Mouse (Mus musculus): ENCODE measurements around the gene Mapkap1.

GRCm38 (mm10) chr2:34537356-34537755 lies 130.8 kb downstream of the Mapkap1 start:
- TF ChIP-seq POLR2A (IDR thresholded peaks at IDR 0.05; ENCODE audit: extremely low read depth, insufficient read depth, low read length), result no peak
- TF ChIP-seq CTCF (IDR thresholded peaks at IDR 0.05; ENCODE audit: low read depth, low read length), result no peak

All from liver, adult 2 months (tissue).